Mouse (Mus musculus) spleen, postnatal 36 days (tissue): ENCODE measurements around the gene Rnf43.

Source experiments
- DNase-seq, 2 experiments: peaks; one replicate each; pipeline ENCODE4 v3.0.0; 2022; ENCODE audit warnings: low spot score in 2 of 2, mixed read lengths in 1 of 2

The Rnf43 gene

DNA sequence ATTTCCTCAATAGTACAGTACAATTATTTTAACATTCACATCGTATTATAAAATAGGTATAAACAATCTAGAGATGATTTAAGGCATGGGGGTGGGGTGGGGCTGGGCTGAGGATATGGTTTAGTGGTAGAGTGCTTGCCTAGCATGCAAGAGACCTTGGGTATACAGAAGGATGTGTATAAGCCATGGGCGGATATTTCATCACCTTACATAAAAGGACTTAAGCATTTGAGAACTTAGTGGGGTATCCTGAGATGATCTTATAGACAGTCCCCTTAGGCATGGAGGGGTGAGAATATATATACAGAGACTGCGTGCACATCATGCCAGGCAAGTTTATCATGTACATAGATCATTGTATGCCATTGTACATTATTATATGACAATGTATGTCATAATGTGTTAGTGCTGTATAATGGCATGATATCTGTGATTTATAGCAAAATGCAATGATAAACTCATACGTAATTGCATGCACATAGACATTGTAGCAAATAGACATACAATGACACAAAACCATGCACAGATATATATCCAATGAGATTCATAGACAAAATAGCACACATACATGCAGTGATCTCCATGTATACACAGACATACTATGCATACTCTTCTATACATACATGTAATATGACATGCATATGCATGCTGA lies 96.6 kb downstream of the Rnf43 start:
- peak; percentile 33 to 55 for DNase-seq

DNA sequence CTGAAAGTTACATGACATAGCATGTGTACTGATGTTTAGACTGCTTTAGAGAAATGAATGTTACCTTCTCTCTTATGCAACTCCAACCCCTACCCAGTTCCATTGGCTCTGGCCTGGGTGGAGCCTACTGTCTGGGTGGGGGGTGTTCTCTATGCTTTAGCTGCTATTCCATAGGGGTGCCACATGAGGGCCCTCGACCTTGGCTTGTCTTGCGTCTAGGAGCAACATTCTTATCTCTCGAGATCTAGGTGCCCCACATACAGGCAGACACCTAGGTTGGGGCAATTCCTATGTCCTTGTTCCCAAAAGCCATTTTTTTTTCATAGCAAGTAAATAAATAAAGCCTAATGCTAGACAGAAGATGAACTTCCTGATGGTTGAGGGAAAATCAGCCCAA lies 97.1 kb downstream of the Rnf43 start:
- DNase-seq, result peak; percentile 78 to 83

DNA sequence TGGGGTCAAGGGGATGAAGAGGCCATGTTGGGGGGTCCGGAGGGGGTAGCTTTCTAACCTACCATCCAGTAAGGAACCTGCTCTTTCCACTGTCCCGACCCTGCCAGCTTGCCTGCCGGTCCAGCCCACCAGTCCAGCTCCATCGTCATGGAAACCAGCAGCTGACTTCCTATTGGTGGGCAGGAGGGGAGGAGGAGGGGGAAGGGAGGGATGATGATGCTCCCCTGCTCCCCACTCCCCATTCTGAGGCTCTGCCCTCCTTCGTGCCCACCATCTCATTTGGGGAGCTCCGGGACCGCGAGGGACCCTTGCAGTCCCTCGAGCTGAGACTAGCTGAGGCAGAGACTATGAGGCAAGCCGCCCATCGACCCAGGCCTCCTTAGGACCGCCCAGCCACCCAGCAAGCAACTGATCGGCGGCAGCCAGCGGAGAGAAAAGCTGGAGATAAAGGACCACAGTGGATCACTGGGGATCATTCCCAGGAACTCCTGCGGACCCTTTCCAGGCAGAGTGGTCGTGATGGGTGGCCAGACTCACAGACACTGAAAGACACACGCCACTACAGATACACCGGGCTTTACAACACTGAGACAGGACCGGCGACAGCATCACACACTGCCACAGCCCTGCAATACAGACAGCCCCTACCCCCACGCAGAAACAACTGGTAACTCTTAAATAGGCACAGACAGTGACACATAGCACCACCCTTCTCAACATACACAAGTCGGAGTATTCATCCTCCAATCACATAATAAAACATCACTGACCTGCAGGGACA lies 98.0 kb downstream of the Rnf43 start, which contains the start of gene Tspoap1:
Gene Tspoap1, plus strand, starts transcription at position 241 of the 781 bp plus-strand sequence.
- DNase-seq, result peak; percentile 47 to 56

DNA sequence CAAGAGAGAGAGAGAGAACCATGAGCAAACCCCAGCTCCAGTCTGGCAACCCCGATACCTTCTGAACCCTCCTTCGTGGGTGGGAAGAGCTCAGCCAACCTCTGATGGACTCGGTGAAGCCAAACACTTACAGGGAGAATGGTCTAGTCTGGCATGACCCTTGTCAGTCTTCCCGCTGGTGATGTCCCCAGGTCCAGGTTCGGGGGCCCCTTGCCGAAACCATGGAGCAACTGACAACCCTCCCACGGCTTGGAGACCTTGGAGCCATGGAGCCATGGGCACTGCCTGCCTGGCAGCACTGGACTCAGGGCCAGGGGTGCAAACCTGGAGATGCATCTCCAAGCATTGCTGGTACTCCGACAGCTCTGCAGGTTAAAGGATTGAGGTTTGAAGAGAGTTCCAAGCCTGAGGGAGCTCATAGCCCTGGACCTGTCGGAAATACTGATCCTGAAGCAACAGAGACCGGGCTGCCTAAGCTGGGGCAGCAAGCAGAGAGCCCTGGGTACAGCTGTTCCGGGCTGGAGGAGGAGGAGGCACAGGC lies 98.7 kb downstream of the Rnf43 start:
- DNase-seq, result no peak

DNA sequence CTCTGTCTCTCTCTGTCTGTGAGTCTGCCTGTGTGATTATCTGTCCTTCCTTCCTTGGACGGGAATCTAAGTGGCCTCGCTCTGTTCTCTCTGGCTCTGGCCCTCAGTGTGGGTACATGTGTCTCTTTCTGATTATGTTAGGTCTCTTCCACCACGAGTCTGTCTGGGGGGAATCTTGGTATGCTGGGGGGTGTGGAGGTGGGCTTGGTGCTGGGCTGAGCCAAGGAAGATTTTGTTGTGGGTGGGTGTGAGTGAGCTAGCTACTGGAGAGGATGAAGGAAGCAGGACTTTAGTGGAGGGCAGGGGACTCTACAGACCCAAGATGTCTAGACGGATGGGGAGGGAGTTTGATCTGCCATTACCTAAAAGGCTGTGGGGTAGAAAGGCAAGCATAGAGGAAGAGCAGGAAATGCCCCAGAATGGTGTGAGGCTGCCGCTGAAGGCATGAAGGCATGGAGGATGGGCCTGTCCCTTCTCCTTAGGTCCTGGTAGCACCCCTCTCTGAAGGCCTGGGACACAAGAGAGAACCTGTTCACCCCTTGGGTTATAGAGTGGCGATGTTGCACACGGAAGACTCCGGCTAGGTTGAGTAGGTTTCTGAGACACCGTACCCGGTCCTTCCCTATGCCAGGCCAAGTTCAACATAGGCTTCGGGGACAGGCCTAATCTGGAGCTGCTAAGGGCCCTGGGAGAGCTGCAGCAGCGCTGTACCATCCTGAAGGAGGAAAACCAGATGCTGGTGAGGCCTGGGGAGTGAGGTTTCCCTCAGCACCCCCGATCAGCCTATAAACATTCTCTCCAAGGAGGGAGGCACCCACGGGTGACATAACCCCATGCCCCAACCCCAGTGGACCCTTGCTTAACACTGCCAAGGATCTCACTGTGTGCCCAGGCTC lies 99.5 kb downstream of the Rnf43 start:
- no peak for DNase-seq

DNA sequence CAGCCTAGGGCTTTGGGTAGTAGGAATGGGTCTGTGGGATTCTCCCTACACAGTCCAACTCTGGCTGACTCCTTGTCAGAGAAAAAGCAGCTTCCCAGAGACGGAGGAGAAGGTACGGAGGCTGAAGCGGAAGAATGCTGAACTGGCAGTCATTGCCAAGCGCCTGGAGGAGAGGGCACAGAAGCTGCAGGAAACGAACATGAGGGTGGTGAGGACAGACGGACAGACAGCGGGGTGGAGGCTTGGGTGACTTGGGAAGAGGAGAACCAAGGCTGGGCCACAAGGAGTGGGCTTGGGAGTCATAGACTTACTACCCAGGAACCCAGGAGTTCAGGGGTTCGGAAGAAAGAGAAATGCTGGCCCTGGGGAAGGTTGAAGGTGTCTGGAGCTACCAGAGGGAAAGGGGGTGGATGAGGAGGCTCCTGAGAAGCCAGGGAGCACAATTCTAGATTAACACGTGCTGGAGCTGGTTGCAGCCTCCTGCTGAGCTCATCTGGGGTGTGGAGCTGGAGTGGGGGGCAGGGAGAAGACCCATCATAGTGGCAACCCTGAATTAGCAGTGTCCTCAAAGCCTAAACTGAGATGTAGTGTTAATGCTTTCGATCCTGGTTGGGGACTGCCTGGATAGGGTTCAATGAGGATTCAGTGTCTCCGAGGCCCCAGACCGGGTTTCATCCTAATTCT lies 100.3 kb downstream of the Rnf43 start:
- DNase-seq, result no peak

DNA sequence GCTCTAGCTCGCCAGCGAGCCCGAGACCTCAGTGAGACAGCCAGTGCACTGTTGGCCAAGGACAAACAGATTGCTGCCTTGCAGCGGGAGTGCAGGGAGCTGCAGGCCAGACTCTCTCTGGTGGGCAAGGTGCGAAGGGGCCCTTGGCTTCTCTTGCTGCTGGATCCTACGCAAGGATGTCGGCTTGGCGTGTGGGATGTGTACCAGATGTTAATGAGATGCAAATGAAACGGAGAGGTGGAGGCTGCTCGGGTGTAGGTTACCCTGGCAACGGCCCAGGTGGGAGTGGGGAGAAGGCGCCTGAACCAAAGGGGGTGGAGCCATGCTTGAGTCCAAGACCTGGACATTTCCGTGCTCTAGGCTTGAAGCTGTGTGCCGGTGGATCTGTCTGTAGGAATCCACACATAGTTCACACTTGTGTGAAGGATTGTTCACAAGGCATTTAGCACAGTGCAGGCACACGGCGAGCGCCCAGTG lies 101.0 kb downstream of the Rnf43 start:
- DNase-seq, result no peak

DNA sequence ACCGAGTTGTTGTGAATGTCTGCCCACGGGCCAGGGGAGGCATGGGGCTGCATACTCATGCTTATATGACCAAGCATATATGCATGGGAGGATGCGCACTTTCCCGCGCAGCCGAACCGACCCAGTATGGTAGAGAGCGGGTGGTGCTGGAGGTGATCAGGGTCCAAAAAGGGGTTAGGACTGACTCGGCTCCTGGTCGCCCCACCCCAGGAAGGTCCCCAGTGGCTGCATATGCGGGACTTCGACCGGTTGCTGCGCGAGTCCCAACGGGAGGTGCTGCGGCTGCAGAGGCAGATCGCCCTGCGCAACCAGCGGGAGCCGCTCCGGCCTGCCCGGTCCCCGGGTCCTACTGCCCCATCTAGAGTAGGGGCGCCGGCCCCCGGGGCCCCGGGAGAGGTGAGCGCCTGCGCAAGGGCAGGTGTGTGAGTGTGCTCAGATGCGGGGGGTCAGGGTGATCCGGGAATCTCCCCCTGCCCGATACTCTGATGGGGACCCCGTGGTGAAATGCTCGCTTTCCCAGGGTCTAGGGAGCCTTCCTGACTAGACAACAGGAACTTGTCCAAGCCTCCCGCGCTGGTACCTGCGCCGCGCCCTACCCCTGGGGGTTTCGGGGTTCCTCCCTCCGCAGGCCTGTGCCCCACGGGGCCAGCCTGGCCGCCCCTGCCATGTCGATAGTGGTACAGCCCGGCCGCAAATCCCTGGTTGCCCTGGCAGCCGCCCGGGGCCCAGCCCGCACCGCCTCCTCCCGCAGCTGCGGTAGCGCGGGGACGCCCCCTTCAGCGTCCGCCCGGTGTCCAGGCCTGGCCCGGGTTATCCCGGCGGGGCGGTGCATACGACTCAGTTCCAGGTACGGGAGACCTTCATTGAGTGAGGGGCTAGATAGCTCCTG lies 101.7 kb downstream of the Rnf43 start:
- peak; percentile 46 to 60 for DNase-seq

DNA sequence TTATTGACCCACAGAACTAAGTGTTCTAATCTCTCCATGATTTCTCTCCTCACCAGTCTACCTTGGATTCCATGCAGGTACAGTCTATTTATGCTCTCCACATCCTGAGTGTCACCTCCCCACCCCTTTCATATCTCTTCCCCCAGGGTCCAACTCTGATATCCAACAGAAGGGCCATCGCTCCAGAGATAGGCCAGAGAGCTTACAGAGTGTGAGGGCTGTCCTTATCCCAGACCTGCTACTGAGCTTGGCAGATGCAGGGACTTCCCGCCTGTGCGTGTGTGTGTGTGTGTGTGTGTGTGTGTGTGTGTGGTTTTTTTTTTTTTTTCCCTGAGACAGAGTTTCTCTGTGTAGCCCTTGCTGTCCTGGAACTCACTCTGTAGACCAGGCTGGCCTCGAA lies 106.2 kb downstream of the Rnf43 start:
- DNase-seq, result no peak

DNA sequence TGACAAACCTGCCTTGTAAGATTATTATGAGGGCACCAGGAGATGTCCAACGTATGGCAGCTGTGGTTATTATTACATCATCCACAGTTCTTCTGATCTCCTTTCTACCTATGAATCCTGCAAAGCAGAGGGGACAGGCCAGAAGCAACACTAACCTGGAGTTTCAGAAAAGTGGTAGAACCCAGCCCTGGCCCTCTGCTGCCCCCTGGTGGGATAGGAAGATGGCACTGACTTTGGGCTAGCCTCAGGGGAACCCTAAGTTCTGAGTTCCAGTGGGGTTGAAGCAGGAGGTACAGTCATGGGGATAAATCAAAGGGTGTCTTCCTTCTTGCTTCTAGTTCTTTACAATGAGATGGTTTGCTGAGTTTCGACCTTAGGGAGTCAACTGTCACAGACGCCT lies 108.5 kb downstream of the Rnf43 start:
- peak; percentile 72 to 79 for DNase-seq

DNA sequence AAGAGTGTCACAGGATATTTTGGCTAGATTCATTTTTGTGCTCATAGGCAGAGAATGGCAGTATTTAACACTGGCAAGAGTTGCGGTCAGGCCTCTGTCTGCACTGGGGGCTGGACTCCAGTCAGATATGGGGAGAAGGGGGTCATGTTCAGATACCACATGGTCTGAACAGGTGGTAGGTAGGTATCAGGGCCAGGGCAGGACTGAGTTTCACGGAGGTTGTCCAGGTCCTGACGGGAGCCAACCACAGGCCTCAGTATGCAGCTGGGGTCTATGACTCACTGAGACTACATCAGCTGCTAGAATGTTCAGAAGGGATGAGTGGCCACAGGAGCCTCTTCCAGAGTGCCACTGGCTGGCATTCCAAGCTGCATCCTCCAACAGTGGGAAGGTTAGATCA lies 109.8 kb downstream of the Rnf43 start:
- no peak for DNase-seq

DNA sequence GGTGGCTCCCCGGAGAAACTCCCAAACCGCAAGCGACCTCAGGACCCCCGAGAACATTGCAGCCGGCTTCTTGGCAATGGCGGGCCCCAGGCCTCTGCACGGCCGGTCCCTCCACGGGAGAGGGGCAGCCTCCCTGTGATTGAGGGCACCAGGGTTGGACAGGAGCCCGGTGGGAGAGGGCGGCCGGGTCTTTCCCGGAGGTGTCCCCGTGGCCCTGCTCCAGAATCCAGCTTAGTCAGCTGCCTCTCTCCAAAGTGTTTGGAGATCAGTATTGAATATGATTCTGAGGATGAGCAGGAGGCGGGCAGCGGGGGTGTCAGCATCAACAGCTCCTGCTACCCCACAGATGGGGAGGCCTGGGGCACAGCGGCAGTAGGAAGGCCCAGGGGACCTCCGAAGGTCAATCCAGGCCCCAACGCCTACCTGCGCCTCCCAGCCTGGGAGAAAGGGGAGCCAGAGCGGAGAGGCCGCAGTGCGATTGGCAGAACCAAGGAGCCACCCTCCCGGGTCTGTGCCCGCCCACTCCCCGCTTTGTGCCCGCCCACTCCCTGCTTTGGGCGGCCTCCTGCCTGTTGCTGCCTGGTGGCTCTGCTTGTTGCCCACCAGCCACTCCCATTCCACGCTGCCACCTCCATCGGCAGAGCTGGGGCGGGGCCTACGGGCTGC lies 115.7 kb downstream of the Rnf43 start:
- no peak for DNase-seq

DNA sequence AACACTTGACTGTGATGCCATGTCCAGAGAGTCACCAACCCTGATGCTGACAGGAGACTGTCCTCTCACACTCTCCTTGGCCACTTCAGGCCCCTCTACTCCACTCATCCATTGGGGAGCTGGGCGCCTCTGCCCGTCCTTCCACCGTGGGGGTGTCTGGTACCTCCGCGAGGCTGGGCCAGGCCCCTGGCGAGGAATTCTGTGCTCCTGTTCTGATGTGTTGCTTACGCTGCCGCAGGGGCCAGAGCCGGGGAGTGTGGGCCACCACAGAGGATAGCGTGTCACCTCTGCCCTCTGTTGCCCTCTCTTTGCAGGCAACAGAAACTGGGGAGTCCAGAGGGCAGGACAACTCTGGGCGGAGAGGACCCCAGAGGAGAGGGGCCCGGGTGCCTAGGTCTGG lies 116.4 kb downstream of the Rnf43 start:
- no peak for DNase-seq

DNA sequence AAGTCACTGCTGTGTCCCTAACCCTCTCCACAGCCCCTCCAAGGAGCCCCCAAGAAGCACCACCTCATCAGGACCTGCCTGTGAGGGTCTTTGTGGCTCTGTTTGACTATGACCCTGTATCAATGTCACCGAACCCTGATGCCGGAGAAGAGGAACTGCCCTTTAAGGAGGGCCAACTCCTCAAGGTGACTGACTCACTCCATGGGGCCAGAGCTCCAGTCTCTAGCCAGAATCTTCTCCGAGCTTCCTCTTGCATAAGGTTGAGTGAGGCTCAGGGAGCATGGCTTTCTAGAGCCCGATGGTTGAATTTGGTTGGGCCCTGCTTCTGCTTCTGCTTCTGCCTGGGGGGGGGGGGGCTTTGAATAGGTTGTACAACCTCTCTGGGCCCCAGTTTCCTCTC lies 116.9 kb downstream of the Rnf43 start:
- no peak for DNase-seq

DNA sequence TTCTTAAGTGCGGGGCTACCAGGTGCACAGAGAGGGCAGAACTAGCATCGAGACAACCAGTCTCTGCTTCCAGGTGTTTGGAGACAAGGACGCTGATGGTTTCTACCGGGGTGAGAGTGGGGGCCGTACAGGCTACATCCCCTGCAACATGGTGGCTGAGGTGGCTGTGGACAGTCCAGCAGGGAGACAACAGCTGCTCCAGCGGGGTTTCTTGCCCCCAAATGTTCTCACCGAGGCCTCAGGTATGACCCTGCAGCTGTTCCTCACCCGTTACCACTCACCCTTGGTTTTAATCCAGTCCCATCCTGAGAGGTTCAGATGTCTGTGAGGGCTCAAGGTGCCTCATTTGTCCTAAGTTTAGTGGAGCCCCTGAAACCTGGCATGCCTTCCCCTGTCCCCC lies 117.6 kb downstream of the Rnf43 start:
- no peak for DNase-seq
